Mouse (Mus musculus) thymus, postnatal 25 days (tissue): ENCODE measurements around the gene Pklr.
"Not testable (repeated sequence)": the region's sequence is repeated elsewhere in the genome, so short reads cannot be mapped to it uniquely, and the experiment has no call there.

Experiments used
- DNase-seq: peaks from one replicate; pipeline ENCODE4 v3.0.0; 2022

Pklr gene

GRCm38 (mm10) chr3:89125981-89126380 is 10.0 kb upstream of the Pklr start:
- DNase-seq: no peak

- DNase-seq: no peak
These were observed 6.0 kb upstream of the Pklr start for GRCm38 (mm10) chr3:89129908-89130307.

- DNase-seq: no peak
These were observed 4.1 kb upstream of the Pklr start for GRCm38 (mm10) chr3:89131816-89132215.

- DNase-seq: peak; percentile 8
These were observed 3.5 kb upstream of the Pklr start for GRCm38 (mm10) chr3:89132285-89133062.

GRCm38 (mm10) chr3:89133063-89133450 is 2.9 kb upstream of the Pklr start:
- no peak for DNase-seq

DNA sequence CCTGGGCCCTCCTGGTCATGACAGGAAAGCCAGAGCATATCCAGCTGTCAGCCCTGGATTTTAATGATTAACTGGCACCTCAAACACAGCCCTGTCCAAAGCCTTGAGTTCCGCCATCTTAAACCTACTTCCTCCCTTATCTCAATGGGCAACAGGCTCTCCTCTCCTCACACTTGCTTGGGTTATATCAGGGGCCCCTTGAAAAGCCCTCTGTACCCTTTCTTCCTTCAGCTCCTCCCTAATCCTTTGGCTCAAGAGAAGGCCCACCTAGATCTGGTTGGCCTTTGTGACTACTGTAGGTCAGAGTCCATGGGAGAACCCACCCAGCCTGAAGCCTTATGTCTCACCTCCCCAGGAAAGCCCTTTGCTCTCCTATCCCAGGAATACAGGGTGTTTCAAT is 2.2 kb upstream of the Pklr start:
- no peak for DNase-seq

GRCm38 (mm10) chr3:89136365-89136764 is 423 bp downstream of the Pklr start:
- peak; percentile 58 for DNase-seq

DNA sequence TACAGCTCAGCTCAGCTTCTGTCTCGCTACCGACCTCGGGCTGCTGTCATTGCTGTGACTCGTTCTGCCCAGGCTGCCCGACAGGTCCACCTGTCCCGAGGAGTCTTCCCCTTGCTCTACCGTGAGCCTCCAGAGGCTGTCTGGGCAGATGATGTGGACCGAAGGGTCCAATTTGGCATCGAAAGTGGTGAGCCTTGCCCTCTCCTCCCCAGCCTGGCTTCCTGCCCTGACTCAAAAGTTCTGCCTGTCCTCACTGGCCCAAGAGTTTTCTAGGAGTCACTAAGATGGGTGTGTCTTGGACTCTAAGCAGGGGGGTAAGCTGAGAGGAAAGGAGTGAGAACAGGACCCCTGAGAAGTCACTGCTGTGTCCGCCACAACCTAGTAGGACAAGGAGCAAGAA is 8.9 kb downstream of the Pklr start:
- DNase-seq: no peak

DNA sequence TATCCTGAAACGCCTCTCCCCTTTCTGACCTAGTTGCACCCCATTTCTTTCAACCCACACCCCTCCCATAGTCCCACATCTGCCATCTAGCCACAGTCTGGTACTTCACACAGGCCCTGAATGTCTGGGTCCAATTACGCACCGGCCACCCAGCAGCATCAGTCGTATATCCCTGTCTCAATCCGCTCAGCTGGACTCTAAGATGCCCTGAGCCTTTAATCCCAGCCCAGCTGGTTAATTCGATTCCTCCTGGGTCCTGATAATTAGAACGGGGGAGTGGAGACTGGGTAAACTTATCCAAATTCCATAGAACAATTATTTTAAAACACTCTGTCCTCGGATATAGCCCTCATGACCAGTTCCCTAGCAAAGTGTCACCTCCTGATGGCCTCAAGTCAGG is 9.6 kb downstream of the Pklr start:
- DNase-seq: no peak

GRCm38 (mm10) chr3:89147101-89147978 is 11.4 kb downstream of the Pklr start:
- DNase-seq: no peak

DNA sequence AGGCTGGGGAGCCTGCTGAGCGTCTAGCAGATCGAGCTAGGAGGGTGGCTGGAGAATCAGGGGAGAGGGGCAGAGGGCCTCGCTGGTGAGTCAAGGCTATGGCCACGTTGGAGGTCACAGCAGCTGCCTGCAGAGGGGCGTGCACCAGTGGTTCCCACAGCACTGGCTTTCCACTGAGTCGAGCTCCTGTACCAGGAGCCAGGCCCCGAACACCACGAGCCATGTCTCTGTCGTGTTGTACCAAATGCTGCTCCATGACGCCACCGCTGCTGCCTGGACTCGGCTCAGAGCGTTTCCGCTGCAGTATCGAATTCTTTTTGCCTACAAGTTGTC is 12.0 kb downstream of the Pklr start:
- DNase-seq: no peak

DNA sequence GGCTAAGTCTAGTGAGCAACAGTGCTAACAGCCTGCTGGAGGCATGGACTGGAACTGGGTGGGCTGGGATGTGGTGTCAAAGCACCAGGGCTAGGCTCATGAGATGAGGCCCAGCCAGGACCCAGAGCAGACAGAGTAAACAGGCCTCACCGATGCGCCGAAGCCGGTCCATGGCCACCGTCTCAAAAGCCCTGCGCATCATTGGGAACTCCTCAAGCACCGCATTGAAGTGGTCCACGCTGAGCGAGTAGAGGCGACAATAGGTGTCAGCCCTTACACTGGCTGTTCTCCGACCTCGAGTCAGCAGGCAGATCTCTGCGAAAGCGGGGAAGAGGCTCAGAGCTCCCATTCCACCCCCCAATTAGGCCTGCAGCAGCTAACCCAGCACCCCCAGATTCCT is 12.6 kb downstream of the Pklr start:
- DNase-seq: no peak

DNA sequence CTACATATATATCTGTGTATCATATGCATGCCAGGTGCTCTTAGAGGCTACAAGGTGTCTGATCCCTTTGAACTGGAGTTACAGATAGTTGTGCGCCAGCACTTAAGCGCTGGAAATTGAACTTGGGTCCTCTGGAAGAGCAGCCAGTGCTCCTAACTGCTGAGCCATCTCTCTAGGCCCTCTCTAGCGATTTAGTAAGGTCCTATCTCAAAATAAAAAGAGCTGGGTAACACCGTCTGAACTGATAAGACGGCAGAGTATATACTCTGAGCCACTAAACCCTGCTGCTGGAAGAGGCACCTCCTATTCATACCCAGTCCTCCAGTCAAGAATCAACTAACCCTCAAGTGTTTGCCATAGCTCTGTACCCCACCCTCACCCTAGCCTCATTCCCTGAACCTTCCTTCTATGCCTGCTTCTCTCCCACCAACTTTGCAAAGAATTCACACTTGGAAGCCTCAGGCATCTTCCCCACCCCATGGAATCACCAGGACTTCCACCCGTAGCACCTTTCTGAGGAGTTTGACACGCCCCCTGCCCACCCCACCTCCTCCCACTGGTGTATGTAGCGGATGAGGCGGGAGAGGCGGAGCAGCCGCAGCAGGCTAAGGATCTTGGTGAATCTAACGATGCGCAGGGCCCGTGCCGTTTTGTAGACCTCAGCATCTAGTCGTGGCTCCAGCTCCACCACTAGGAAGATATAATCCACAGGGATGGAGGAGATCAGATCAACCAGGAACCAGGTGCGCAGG is 16.3 kb downstream of the Pklr start:
- no peak for DNase-seq

DNA sequence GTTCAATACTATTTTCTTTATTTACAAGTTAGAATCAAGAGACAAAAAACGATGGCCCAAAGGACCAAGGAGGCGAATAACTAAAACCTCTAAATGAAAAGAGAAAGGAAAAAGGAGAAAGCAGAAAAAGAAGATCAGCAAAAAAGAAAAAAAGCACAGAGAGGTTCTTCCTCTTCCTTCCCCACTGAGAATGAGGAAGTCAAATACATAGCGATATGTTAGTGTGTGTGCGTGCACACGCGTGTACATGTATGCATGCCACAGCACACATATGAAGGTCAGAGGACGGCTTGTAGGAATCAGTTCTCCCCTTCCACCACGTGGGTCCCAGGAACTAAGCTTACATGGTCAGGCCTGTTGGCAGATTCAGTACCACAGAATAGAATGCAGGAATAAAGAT is 21.0 kb downstream of the Pklr start:
- no peak for DNase-seq

GRCm38 (mm10) chr3:89158651-89159050 is 22.7 kb downstream of the Pklr start:
- no peak for DNase-seq

- DNase-seq: peak; percentile 45
These were observed 23.3 kb downstream of the Pklr start for GRCm38 (mm10) chr3:89159211-89159610.

- peak; percentile 82 for DNase-seq
These were observed 23.8 kb downstream of the Pklr start, which contains the start of gene Hcn3 for GRCm38 (mm10) chr3:89159616-89160344. Hcn3 (minus strand) TSS chr3:89160196.

- DNase-seq: not testable (repeated sequence)
These were observed 25.3 kb downstream of the Pklr start for GRCm38 (mm10) chr3:89161207-89161606.

GRCm38 (mm10) chr3:89161786-89162185 is 25.8 kb downstream of the Pklr start:
- DNase-seq: no peak

DNA sequence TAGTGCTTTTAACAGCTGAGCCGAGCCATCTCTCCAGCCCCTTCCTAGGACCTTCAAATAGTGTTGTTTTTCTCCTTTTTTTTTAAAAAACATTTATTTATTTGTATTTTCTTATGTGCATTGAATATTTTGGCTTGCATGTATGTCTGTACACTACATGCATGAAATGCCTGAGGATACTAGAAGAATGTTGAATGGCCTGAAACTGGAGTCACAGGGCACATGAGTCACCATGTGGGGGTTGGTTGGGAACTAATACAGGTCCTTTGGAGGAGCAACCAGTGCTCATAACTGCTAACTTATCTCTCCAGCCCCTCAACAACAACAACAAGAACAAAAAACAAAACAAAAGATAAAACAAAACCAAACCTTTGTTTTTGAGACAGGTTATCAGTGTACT is 27.2 kb downstream of the Pklr start:
- no peak for DNase-seq

DNA sequence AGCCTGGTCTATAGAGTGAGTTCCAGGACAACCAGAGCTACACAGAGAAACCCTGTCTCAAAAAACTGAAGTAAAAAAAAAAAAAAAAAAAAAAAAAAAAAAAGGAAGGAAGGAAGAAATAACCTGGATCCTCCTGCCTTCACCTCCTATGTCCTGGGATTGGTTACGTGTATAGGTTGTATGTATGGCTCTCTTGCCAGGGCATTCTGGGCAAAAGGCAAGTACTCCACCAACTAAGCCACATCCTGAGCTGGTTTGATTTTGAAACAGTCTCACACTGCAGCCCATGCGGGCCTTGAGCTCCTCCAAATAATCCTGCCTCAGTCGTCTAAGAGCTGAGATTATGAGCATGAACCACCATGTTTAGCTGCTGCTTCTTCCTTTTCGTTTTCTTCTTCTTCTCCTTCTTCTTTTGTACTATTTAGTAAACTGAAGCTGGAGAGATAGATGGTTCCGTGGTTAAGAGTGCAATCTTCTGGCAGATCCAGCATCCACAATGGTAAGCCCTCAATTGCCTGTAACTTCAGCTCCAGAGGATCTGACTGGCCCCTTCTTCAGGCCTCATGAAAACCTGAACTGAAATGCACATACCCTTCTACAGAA is 27.8 kb downstream of the Pklr start:
- peak; percentile 29 for DNase-seq
